Mouse (Mus musculus) embryonic fibroblast, embryonic 13.5 days (primary cell): Measurements from ENCODE around the gene Gm49366. TPM values are rescaled to one million over a fixed set of nuclear protein-coding genes. Genes with fewer than 3 reads are reported as not detected.
"Not testable (repeated sequence)": the region's sequence is repeated elsewhere in the genome, so short reads cannot be mapped to it uniquely, and the experiment has no call there.

Source experiments
- H3K27ac ChIP-seq: 2 replicates; pipeline ENCODE4 v1.5.1; 2012; ENCODE audit warnings: low read length, control low read depth, inconsistent platforms; ENCODE audit not compliant: insufficient read depth
- H3K4me1 ChIP-seq: 2 replicates; pipeline ENCODE4 v1.6.1; 2011; ENCODE audit warnings: low read length; ENCODE audit not compliant: control insufficient read depth, insufficient read depth
- H3K4me3 ChIP-seq: 2 replicates; pipeline ENCODE4 v1.5.1; 2011; ENCODE audit warnings: mild to moderate bottlenecking, control low read depth, low read length; ENCODE audit not compliant: insufficient read depth
- CTCF ChIP-seq: IDR thresholded peaks from 2 replicates; pipeline ENCODE4 v1.5.1; 2011; ENCODE audit warnings: mild to moderate bottlenecking, control low read depth, low read length, moderate library complexity, borderline replicate concordance; ENCODE audit not compliant: insufficient read depth
- POLR2A ChIP-seq: IDR thresholded peaks from 2 replicates; pipeline ENCODE4 v1.6.1; 2011; ENCODE audit warnings: low read depth, mild to moderate bottlenecking, control low read depth, low read length, moderate library complexity
- polyA plus RNA-seq: library from polyadenylated mRNA; stranded (reverse); fragments of >200 nt; gene quantifications from 2 replicates; pipeline ENCODE4 v1.2.4, GENCODE M21; 2011; ENCODE audit warnings: low read depth; ENCODE audit not compliant: missing spikeins, insufficient read length

Gm49366 gene
- polyA plus RNA-seq, 1 experiment, result not detected

- Histone ChIP-seq H3K4me1 (no peaks in the 10 kb centered on the region), H3K4me3 (no peak overlapping the region), H3K27ac (no peak overlapping the region)
- TF ChIP-seq POLR2A (no peak), CTCF (no peak)
Measured at GRCm38 (mm10) chr12:84032854-84033253, 5.9 kb upstream of the Gm49366 start.

GRCm38 (mm10) chr12:84033302-84033701, 5.4 kb upstream of the Gm49366 start:
- H3K4me1 ChIP-seq, H3K4me3 ChIP-seq, H3K27ac ChIP-seq: not testable (repeated sequence)

GRCm38 (mm10) chr12:84034108-84034507, 4.6 kb upstream of the Gm49366 start:
- Histone ChIP-seq H3K27ac (no peak overlapping the region), H3K4me1 (no peaks in the 10 kb centered on the region), H3K4me3 (no peak overlapping the region)
- TF ChIP-seq POLR2A, result no peak
- TF ChIP-seq CTCF, result no peak

- H3K27ac ChIP-seq, H3K4me1 ChIP-seq: not testable (repeated sequence)
- peak within 1 kb of the TSS; percentile 12 for H3K4me3 ChIP-seq
Measured at GRCm38 (mm10) chr12:84038241-84038640, 494 bp upstream of the Gm49366 start, which contains the start of gene Acot4. Gene Acot4, plus strand, starts transcription at chr12:84038379.

GRCm38 (mm10) chr12:84042248-84042647, 3.5 kb downstream of the Gm49366 start:
- Histone ChIP-seq H3K4me1 (no peaks in the 10 kb centered on the region), H3K4me3 (no peak overlapping the region), H3K27ac (no peak overlapping the region)
- TF ChIP-seq CTCF, result no peak
- TF ChIP-seq POLR2A, result no peak

- H3K4me3 ChIP-seq, result no peak overlapping the region
- no peak for TF ChIP-seq CTCF
- no peak for TF ChIP-seq POLR2A
- no peak overlapping the region for H3K27ac ChIP-seq
- no peaks in the 10 kb centered on the region for H3K4me1 ChIP-seq
Measured at GRCm38 (mm10) chr12:84044045-84044444, 5.3 kb downstream of the Gm49366 start.

- peak overlapping the region; percentile 80 for H3K27ac ChIP-seq
- H3K4me3 ChIP-seq, result no peak overlapping the region
- no peak for TF ChIP-seq POLR2A
- no peaks in the 10 kb centered on the region for H3K4me1 ChIP-seq
Measured at GRCm38 (mm10) chr12:84046906-84047305, 8.2 kb downstream of the Gm49366 start.

- H3K4me3 ChIP-seq, H3K27ac ChIP-seq, H3K4me1 ChIP-seq: not testable (repeated sequence)
Measured at GRCm38 (mm10) chr12:84050744-84051143, 12.0 kb downstream of the Gm49366 start.

GRCm38 (mm10) chr12:84051937-84052474, 13.3 kb downstream of the Gm49366 start, which contains the start of gene Acot3:
Gene Acot3, plus strand, starts transcription at chr12:84052144.
- TF ChIP-seq CTCF, result no peak
- TF ChIP-seq POLR2A, result no peak
- Histone ChIP-seq H3K4me1 (no peaks in the 10 kb centered on the region), H3K4me3 (no peak within 1 kb of the TSS), H3K27ac (no peak within 1 kb of the TSS)

GRCm38 (mm10) chr12:84052609-84053008, 13.9 kb downstream of the Gm49366 start:
- Histone ChIP-seq H3K27ac (no peak overlapping the region), H3K4me3 (no peak overlapping the region), H3K4me1 (no peaks in the 10 kb centered on the region)
- TF ChIP-seq CTCF (no peak), POLR2A (no peak)

GRCm38 (mm10) chr12:84053173-84053572, 14.4 kb downstream of the Gm49366 start:
- no peak overlapping the region for H3K4me3 ChIP-seq
- H3K27ac ChIP-seq, result no peak overlapping the region
- TF ChIP-seq CTCF (no peak), POLR2A (no peak)
- H3K4me1 ChIP-seq, result no peaks in the 10 kb centered on the region
